Mouse (Mus musculus) CH12.LX (cell line): Measurements from ENCODE around the gene Gmppa.

Experiments used
- CHD1 ChIP-seq: IDR thresholded peaks from 2 replicates; pipeline ENCODE4 v1.6.1; 2012; ENCODE audit warnings: low read depth, low read length, improper control_type of control experiment, inconsistent platforms
- CTCF ChIP-seq, 2 experiments: IDR thresholded peaks in 1 of 2; conservative IDR thresholded peaks in 1 of 2; 2 replicates each; pipeline ENCODE4 v1.5.1; 2011 to 2012; ENCODE audit warnings: low read depth in 2 of 2, low read length in 2 of 2, improper control_type of control experiment in 1 of 2, inconsistent platforms in 1 of 2, mild to moderate bottlenecking in 1 of 2, moderate library complexity in 1 of 2
- HCFC1 ChIP-seq: IDR thresholded peaks from 2 replicates; pipeline ENCODE4 v1.6.1; 2012; ENCODE audit warnings: low read depth, mild to moderate bottlenecking, inconsistent platforms, low read length, improper control_type of control experiment
- MAX ChIP-seq: IDR thresholded peaks from 2 replicates; pipeline ENCODE4 v1.6.1; 2011; ENCODE audit warnings: low read length, improper control_type of control experiment
- MAZ ChIP-seq: IDR thresholded peaks from 2 replicates; pipeline ENCODE4 v1.6.1; 2012; ENCODE audit warnings: low read depth, mild to moderate bottlenecking, inconsistent platforms, low read length, improper control_type of control experiment, moderate library complexity
- MEF2A ChIP-seq: IDR thresholded peaks from 2 replicates; pipeline ENCODE4 v1.6.1; 2014; ENCODE audit warnings: low read depth, mild to moderate bottlenecking, inconsistent platforms, low read length, improper control_type of control experiment, borderline replicate concordance
- POLR2A ChIP-seq: IDR thresholded peaks from 2 replicates; pipeline ENCODE4 v1.6.1; 2011; ENCODE audit warnings: low read depth, mild to moderate bottlenecking, improper control_type of control experiment, low read length
- UBTF ChIP-seq: IDR thresholded peaks from 2 replicates; pipeline ENCODE4 v1.6.1; 2012; ENCODE audit warnings: low read depth, mild to moderate bottlenecking, inconsistent platforms, low read length, improper control_type of control experiment, moderate library complexity
- ZMIZ1 ChIP-seq: IDR thresholded peaks from 2 replicates; pipeline ENCODE4 v1.6.1; 2012; ENCODE audit warnings: low read depth, mild to moderate bottlenecking, inconsistent platforms, low read length, improper control_type of control experiment

DNA sequence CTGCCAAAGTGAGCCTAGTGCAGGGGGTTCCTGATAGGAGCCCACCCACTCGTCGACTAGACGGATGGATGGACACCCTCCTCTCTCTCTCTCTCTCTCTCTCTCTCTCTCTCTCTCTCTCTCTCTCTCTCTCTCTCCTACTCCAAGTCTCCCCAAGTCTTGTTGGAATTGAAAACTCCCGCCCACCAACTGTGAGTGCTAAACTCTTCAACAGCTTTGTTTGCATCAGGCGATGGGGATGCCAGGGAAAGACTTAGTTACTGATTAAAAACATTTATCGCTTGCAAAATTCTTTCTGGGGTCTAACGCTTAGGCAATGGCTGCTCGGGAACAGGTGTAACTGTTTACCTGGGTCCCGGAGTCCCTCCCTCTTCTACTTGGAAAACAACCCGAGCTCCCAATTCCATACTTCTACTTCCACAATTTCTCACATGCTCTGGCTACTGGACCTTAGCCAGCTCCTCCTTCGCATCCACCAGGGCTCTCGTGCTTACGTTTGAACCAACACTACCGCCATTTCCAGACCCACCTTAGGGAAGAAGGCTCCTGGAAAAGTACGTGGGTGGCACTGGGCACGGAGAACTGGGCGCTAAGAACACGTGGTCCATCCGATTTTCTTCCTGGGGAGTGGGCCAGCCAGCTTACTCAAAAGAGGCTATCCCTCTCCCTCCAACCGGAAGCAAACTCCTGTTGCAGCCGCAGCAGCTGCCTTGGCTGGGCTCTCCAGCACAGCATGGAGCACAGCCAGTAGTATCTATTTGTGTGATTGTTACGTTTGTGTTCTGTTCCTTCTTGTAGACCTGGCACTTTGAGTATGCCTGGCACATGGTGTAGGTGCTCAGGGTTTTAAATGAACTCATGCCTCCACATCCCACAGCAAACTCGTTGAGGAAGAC is 23.3 kb downstream of the Gmppa start:
- TF ChIP-seq MEF2A, result no peak
- TF ChIP-seq HCFC1, result no peak
- TF ChIP-seq ZMIZ1, result no peak
- TF ChIP-seq CHD1, result no peak
- TF ChIP-seq MAX, result no peak
- TF ChIP-seq CTCF (conservative IDR thresholded peaks at IDR 0.05 in 1 of 2, IDR thresholded peaks at IDR 0.05 in 1 of 2; ENCODE audit: low read depth in 2 of 2, low read length in 2 of 2), result no peak
- no peak for TF ChIP-seq POLR2A
- TF ChIP-seq UBTF, result no peak
- no peak for TF ChIP-seq MAZ
